Mouse (Mus musculus) E14TG2a.4 (cell line): ENCODE measurements around the gene Prss36.

Experiments used
- H3K27me3 ChIP-seq: 2 replicates; pipeline ENCODE4 v1.6.1; 2014; ENCODE audit warnings: low read length, control low read depth; ENCODE audit not compliant: insufficient read depth
- H3K36me3 ChIP-seq: 2 replicates; pipeline ENCODE4 v1.6.1; 2014; ENCODE audit warnings: low read length, control low read depth; ENCODE audit not compliant: insufficient read depth
- H3K4me1 ChIP-seq: replicated peaks from 2 replicates; pipeline ENCODE4 v1.6.1; 2014; ENCODE audit warnings: low read depth, low read length, control low read depth
- H3K4me3 ChIP-seq: replicated peaks from 2 replicates; pipeline ENCODE4 v1.5.1; 2014; ENCODE audit warnings: mild to moderate bottlenecking, low read length
- H3K9me3 ChIP-seq: 2 replicates; pipeline ENCODE4 v1.6.1; 2014; ENCODE audit warnings: low read length, control low read depth
- CTCF ChIP-seq: conservative IDR thresholded peaks from 2 replicates; pipeline ENCODE4 v1.5.1; 2014; ENCODE audit warnings: low read length
- NANOG ChIP-seq: IDR thresholded peaks from 2 replicates; pipeline ENCODE4 v1.6.1; 2014; ENCODE audit warnings: borderline replicate concordance, low read length, mixed read lengths
- POU5F1 ChIP-seq: IDR thresholded peaks from 2 replicates; pipeline ENCODE4 v1.6.1; 2014; ENCODE audit warnings: low read length, borderline replicate concordance

Gene Prss36

DNA sequence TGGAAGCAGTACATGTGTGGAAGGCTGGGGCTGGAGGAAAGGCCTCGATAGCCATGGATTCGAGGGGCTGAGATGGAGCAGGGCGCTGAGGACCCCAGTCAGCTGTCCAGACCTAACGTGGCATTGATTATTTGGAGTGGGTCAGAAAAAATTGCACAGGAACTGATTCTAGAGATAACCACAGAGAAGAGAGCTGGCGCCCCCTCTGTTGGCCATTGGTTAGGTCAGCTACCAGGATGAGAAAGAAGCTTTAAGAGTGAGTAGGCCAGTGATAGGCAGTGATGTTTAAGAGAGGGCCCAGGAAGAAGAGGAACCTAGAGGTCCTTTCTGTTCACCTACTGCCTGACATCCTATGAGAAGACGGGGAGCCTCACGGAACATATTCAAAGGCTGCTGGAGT, 27.2 kb downstream of the Prss36 start:
- Histone ChIP-seq H3K4me3 (no peak overlapping the region), H3K4me1 (peaks cover 38% of the 10 kb centered on the region), H3K36me3 (peaks cover 91% of the 10 kb centered on the region), H3K9me3 (peaks cover 48% of the 10 kb centered on the region), H3K27me3 (no peaks in the 10 kb centered on the region)
- TF ChIP-seq CTCF: peak; percentile 66
- no peak for TF ChIP-seq POU5F1

DNA sequence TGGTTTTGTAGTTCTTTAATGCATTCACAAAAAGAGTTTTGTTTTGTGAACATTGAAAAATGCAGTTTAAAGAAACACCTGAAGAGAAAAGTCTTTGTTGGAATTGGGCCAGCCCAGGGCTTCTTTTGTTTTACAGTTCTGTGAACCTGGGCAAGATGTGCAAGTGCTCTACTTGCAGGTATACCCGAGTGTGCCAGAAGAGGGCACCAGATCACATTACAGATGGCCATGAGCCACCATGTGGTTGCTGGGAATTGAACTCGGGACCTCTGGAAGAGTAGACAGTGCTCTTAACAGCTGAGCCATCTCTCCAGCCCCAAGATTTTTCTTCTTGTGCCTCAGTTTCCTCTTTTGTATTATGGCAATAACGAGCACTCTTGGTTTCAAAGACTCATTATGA, 28.3 kb downstream of the Prss36 start:
- TF ChIP-seq POU5F1 (no peak), CTCF (peak; percentile 67), NANOG (no peak)
- peaks cover 43% of the 10 kb centered on the region for H3K4me1 ChIP-seq
- H3K36me3 ChIP-seq: peaks cover 81% of the 10 kb centered on the region

DNA sequence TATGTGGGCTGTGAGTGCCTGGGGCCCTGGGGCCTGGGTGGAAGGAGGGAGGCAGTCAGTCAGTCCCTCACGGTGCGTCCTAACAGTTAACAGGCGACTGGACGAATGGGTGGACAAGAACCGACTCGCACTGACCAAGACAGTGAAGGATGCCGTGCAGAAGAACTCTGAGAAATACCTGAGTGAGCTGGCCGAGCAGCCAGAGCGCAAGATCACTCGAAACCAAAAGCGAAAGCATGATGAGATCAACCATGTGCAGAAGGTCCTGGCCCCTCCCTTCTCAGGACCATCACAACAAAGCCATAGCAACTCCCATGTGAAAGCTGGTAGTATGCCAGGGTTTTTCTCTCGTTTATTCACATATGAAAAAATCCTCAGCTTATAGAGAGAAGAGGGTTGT, 31.2 kb downstream of the Prss36 start:
- TF ChIP-seq NANOG: no peak
- no peak for TF ChIP-seq POU5F1
- no peak for TF ChIP-seq CTCF
- H3K4me1 ChIP-seq: peaks cover 58% of the 10 kb centered on the region
- H3K27me3 ChIP-seq: no peaks in the 10 kb centered on the region
- no peak overlapping the region for H3K4me3 ChIP-seq
- peaks cover 8% of the 10 kb centered on the region for H3K9me3 ChIP-seq
- H3K36me3 ChIP-seq: peaks cover 59% of the 10 kb centered on the region

More for the DNA sequence above, 28.3 kb downstream of the Prss36 start:
- no peak overlapping the region for H3K4me3 ChIP-seq
- H3K9me3 ChIP-seq: peaks cover 37% of the 10 kb centered on the region
- H3K27me3 ChIP-seq: no peaks in the 10 kb centered on the region

DNA sequence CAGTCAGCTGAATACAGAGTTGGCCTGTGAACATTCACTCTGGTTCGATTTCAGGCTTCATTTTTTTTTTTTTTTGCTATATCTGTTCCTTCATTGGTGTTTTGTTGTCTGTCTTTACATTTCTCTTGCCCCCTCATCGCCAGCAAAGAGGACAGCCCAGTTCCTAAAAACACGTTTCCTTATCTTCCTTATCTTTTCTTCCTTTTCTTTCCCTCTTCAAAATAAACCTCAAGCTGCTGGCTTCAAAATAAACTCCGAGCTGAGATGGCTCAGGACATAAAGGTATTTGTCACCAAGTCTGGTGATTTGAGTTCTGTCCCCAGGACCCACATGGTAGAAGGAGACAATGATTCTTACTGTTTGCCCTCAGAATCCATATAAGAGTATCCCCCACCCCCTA, 33.6 kb downstream of the Prss36 start:
- H3K36me3 ChIP-seq: peaks cover 65% of the 10 kb centered on the region
- H3K27me3 ChIP-seq: no peaks in the 10 kb centered on the region
- TF ChIP-seq NANOG: no peak
- H3K4me3 ChIP-seq: peak overlapping the region; percentile 93
- H3K4me1 ChIP-seq: peaks cover 51% of the 10 kb centered on the region
- H3K9me3 ChIP-seq: no peaks in the 10 kb centered on the region

DNA sequence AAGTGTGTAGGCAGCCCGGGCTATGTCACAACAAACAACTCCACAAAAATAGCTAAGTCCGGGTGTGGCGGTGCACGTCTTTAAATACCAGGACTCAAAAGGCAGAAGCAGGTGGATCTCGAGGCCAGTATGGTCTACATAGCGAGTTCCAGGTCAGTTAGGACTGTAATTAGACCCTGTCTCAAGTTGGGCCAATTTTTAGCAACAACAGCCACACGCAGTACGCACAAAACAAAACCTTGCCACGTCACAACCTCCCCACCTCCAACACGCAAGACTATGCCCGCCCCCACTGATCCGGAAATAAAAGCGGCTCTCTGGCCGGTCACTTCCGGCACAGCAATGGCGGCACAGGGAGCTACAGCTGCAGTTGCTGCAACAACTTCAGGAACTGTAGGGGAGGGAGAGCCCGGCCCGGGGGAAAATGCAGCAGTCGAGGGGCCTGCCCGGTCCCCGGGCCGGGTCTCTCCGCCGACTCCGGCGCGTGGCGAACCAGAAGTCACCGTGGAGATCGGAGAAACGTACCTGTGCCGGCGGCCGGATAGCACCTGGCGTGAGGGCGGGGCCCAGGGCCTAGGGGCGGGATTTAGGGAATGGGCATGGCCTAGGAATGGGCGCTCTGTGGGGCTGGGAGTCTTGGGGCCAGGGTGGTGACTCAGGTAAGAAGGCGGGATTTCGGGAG, 34.2 kb downstream of the Prss36 start, which contains the start of gene Kat8:
TSS of gene Kat8 (plus strand) at position 327 of the 682 bp plus-strand sequence.
- no peak for TF ChIP-seq NANOG
- no peak for TF ChIP-seq CTCF
- TF ChIP-seq POU5F1: no peak
- Histone ChIP-seq H3K27me3 (no peaks in the 10 kb centered on the region), H3K4me3 (peak within 1 kb of the TSS; percentile 93), H3K9me3 (no peaks in the 10 kb centered on the region), H3K36me3 (peaks cover 66% of the 10 kb centered on the region), H3K4me1 (peaks cover 45% of the 10 kb centered on the region)

DNA sequence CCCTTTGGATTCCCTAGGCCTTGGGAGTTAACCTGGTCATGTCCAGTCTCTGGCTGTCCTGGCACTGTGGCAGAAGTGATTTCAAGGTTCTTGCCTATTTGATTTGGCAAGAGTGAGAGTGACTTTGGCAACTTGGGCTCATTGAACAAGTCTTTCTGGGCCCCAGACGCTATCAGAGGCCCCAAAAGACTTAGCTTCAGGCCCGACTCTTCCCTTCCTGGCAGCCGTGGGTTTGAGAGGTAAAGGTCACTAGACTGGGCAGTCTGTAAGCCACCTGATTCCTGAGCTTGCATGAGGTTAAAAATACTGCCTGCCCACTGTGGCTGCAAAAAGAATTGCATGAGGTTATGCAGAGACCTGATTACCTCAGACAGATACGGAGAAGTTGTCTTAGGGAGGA, 37.9 kb downstream of the Prss36 start:
- TF ChIP-seq POU5F1 (no peak), CTCF (no peak), NANOG (no peak)

DNA sequence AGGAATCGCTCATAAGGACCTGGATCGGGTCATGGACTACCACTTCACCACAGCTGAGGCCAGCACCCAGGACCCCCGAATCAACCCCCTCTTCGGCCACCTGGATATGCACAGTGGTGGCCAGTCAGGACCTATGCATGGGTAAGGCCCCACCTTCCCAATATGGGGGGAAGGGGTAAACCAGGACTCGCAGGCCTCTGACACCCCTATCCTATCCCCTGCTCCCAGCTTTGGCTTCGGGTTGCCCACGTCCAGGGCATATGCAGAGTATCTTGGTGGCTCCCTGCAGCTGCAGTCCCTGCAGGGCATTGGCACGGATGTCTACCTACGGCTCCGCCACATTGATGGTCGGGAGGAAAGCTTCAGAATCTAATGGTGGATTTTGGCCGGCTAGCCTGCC, 38.6 kb downstream of the Prss36 start:
- peaks cover 61% of the 10 kb centered on the region for H3K36me3 ChIP-seq
- peaks cover 32% of the 10 kb centered on the region for H3K4me1 ChIP-seq
- no peak for TF ChIP-seq NANOG
- TF ChIP-seq POU5F1: no peak
- no peak for TF ChIP-seq CTCF
- H3K9me3 ChIP-seq: no peaks in the 10 kb centered on the region
- H3K4me3 ChIP-seq: no peak overlapping the region
- no peaks in the 10 kb centered on the region for H3K27me3 ChIP-seq

More for the DNA sequence above, 37.9 kb downstream of the Prss36 start:
- Histone ChIP-seq H3K27me3 (no peaks in the 10 kb centered on the region), H3K4me1 (peaks cover 39% of the 10 kb centered on the region), H3K36me3 (peaks cover 61% of the 10 kb centered on the region), H3K4me3 (no peak overlapping the region), H3K9me3 (no peaks in the 10 kb centered on the region)

DNA sequence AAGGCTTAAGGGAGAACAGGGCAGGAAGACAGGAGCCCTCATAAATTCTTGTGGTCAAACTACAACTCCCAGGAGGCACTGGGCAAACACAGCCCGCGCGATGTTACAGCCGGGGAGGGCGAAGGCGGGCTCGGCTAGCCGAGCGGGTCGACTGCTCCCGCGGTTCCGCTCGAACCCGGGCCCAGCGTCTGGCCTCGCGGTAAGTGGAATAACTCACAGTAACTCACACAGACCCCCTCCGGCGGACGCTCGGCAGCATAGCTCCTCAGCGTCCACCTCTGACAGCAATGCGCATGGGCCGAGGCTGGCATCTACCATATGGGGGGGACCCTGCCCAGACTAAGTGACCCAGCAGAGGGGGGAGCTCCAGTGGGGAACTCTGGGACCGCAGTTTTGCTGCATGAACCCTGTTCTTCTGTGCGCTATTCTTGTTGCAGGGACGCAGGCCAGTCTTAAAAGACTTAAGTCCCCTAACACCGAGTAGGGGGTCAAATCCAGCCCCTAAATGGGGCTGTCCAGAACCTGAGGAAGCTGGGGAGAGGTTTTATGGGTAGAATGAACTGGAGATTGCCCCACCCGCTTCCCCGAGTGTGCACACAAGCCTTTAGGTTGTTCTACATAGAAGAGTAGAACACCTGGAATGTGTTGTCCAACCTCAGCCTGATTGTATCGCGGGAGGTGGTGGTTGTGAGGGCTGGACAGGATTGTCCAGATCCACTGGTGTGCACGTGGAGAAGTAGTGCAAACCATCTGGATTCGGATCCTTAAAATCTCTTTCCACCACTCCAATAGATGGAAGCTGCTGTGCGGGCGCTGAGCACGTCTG, 42.3 kb downstream of the Prss36 start, which contains the start of gene Bckdk:
TSS of gene Bckdk (plus strand) at position 112 of the 826 bp plus-strand sequence.
- Histone ChIP-seq H3K9me3 (no peaks in the 10 kb centered on the region), H3K4me1 (peaks cover 31% of the 10 kb centered on the region), H3K27me3 (no peaks in the 10 kb centered on the region), H3K4me3 (peak within 1 kb of the TSS; percentile 96), H3K36me3 (peaks cover 44% of the 10 kb centered on the region)
- no peak for TF ChIP-seq CTCF
- no peak for TF ChIP-seq POU5F1
- TF ChIP-seq NANOG: no peak
